Mouse (Mus musculus): ENCODE data around the gene 2310022A10Rik.

DNA sequence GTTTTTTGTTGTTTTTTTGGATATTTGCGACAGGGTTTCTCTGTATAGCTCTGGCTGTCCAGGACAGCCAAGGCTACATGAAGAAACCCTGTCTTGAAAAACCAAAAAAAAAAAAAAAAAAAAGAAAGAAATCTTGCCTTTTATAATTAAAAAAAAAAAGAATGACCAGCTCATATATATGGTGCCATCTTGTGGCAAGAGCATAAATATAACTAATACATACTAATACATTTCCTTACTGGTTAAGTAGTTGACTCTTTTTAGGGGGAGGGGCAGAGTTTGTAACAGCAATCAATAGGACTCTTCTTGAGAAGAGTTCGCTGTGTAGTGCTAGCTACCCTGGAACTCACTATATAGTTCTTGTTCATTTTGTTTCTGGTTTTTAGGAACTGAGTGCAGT lies 34.7 kb downstream of the 2310022A10Rik start:
- no peak for TF ChIP-seq POLR2A (IDR thresholded peaks at IDR 0.05; ENCODE audit: insufficient read depth, low read depth, low read length)
- peak; percentile 46 for TF ChIP-seq CTCF (IDR thresholded peaks at IDR 0.05)

Measured in heart, adult 2 months (tissue).